Mouse (Mus musculus) heart, embryonic 10.5 days (tissue): ENCODE data around the gene Klf7. TPM values are rescaled to one million over a fixed set of nuclear protein-coding genes. Genes with fewer than 3 reads are reported as not detected.

Source experiments
- DNase-seq: peaks from one replicate; pipeline ENCODE4 v3.0.0-alpha.2; 2017; ENCODE audit warnings: low spot score
- H3K27ac ChIP-seq: fragments of 300-500 bp; sonication (generic); 2 replicates; pipeline ENCODE4 v1.5.1; 2016; ENCODE audit warnings: mild to moderate bottlenecking
- H3K27me3 ChIP-seq: fragments of 300-500 bp; sonication (generic); 2 replicates; pipeline ENCODE4 v1.6.1; 2016; ENCODE audit warnings: mild to moderate bottlenecking; ENCODE audit not compliant: poor library complexity, insufficient read depth, severe bottlenecking
- H3K36me3 ChIP-seq: fragments of 300-500 bp; sonication (generic); 2 replicates; pipeline ENCODE4 v1.6.1; 2016; ENCODE audit warnings: mild to moderate bottlenecking, moderate library complexity
- H3K4me1 ChIP-seq: fragments of 300-500 bp; sonication (generic); 2 replicates; pipeline ENCODE4 v1.6.1; 2016; ENCODE audit warnings: mild to moderate bottlenecking
- H3K4me3 ChIP-seq: fragments of 300-500 bp; sonication (generic); 2 replicates; pipeline ENCODE4 v1.5.1; 2016; ENCODE audit warnings: mild to moderate bottlenecking, moderate library complexity
- H3K9me3 ChIP-seq: fragments of 300-500 bp; sonication (generic); 2 replicates; pipeline ENCODE4 v1.6.1; 2016; ENCODE audit warnings: mild to moderate bottlenecking, moderate library complexity
- WGBS: fragments of 180-500 bp; shearing (Covaris S2); methylation state at CpG from one replicate; pipeline ENCODE4 v1.1.7; 2016; 5-methylcytosine and 5-hydroxymethylcytosine counted together
- polyA plus RNA-seq: library from polyadenylated mRNA; unstranded; fragments of >200 nt; fragmentation: Nextera tagmentation; extraction: Ambion mirVana; gene quantifications from 2 replicates; pipeline ENCODE4 v1.2.1, GENCODE M21; 2016

The Klf7 gene
- polyA plus RNA-seq, 1 experiment from 2014 or later: 15.1 TPM

DNA sequence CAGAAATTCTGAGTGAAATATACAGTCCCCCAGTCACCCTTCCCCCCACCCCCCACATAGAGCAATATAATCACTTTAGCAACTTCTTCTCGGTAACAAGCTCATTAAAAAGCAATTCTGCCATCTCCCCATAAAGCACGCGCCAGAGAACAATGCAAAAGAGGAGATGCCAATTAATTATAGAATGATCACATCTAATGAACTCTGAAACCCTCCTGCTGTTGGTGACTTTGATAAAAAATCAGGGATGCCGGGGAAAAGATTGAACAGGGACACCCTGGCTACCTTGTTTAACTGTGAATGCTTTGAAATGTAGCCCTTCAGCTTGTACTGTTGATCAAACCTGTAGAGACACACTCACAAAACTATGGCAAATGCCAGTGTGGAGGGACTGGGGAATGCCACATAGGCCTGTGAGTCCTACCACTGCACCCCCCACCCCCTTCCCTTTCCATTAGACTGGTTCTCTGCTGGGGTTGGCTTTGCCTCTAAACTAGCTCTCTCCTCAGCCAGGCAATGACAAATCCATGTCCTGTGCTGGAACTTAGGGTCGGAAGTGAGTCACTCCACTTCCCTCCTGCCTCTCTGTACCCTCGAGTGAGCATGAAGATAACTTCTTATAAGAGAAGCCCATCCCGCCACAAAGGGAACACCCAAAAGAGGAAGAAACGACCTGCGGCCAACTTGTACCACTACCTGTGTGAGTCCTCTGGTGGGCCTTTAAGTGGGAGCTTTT, 43.9 kb downstream of the Klf7 start:
- Histone ChIP-seq H3K27me3 (no peaks in the 10 kb centered on the region), H3K4me1 (peaks cover 27% of the 10 kb centered on the region), H3K4me3 (no peak overlapping the region), H3K27ac (no peak overlapping the region), H3K36me3 (peaks cover 36% of the 10 kb centered on the region), H3K9me3 (no peaks in the 10 kb centered on the region)
- 75% methylated on average over 9 of the region's 9 CpGs for WGBS
- DNase-seq: no peak

DNA sequence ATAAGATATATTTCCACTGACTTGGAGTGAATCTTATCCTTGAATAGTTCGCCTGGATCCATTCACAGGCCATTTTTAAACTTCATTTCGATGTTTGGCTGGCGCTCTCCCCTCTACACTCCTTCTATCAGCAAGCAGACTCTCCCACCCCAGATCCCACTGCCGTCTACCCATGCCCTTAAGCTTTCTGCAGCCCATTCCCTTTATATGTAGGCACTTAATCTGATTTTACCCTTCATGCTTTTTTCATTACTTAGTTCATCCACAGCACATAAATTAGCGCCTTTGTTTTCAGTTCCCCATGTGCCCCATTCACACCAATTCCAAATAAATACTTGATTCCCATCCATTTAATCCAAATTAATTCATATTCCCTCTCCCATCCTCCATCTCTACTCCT, 48.0 kb downstream of the Klf7 start:
- peaks cover 34% of the 10 kb centered on the region for H3K36me3 ChIP-seq
- H3K4me3 ChIP-seq: no peak overlapping the region
- 90% methylated on average over 5 of the region's 5 CpGs for WGBS
- H3K27ac ChIP-seq: no peak overlapping the region
- no peaks in the 10 kb centered on the region for H3K9me3 ChIP-seq
- no peaks in the 10 kb centered on the region for H3K27me3 ChIP-seq
- H3K4me1 ChIP-seq: peaks cover 9% of the 10 kb centered on the region
- no peak for DNase-seq

DNA sequence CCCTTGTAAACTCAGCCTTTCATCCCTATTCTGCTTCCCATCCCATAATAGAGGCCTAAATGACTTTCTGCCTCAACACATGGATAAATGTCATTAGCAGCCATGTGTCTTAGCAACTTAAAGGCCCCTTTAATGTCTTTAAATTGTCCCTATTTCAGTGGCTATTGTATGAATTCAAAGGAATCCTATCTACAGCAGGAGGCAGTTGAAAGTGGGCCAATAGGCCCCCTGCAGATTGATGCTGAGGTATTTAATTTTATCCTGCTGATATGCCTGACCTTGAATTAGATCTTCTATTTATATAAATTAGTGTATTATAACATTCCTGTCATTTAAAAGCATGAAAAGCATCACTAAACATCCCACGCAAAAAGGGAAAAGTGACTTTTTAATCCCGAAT, 51.1 kb downstream of the Klf7 start:
- WGBS: 88% methylated on average over 2 of the region's 2 CpGs
- Histone ChIP-seq H3K27me3 (no peaks in the 10 kb centered on the region), H3K36me3 (peaks cover 5% of the 10 kb centered on the region; the same call in 1 of the 2 replicates), H3K4me1 (no peaks in the 10 kb centered on the region), H3K9me3 (no peaks in the 10 kb centered on the region), H3K4me3 (no peak overlapping the region), H3K27ac (no peak overlapping the region)
- DNase-seq: no peak

DNA sequence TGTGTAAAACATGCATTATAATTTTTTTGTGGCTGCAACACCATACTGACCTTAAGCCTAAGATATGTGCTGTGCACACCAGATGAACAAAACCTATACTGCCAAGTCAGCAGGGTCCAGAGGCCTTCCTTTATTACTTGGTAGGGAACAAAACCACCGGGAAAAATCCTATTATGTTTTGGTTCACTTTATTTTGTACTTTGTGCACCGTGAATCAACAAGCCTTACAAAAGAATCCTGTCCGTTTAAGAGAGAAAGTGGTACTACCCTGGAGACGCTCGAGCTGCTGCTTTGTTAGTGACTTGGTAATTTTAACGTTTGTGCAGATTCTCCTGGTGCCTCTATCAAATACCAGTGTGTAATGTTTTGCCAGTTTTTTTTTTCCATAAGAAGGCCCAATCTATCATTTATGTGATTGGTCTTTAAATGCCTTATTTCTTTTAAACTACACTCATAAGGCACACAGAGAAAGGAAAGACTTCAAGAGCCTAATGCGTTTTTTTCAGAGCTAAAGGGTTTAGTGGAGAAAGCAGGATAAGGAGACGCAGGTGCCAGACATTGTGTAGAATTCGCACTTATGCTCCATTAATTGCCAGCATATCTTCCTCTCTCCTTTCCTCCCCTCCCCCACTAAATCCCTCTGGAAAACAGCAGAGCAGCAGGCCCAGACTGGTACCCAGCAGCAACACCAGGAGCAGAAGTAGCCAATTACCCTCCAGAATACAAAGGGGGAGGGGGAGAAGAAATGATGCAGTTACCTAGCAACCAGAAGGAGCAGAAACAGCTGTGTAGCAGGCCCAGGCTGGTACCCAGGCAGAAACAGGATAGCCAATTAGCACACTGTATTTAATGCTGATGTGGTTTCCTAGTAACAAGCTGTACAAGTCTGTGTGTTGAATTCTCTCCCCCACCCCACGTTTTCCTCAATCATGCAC, 55.5 kb downstream of the Klf7 start:
- no peaks in the 10 kb centered on the region for H3K4me1 ChIP-seq
- no peaks in the 10 kb centered on the region for H3K36me3 ChIP-seq
- no peaks in the 10 kb centered on the region for H3K27me3 ChIP-seq
- H3K4me3 ChIP-seq: no peak overlapping the region
- 72% methylated on average over 10 of the region's 10 CpGs for WGBS
- H3K9me3 ChIP-seq: no peaks in the 10 kb centered on the region
- H3K27ac ChIP-seq: no peak overlapping the region
- no peak for DNase-seq

DNA sequence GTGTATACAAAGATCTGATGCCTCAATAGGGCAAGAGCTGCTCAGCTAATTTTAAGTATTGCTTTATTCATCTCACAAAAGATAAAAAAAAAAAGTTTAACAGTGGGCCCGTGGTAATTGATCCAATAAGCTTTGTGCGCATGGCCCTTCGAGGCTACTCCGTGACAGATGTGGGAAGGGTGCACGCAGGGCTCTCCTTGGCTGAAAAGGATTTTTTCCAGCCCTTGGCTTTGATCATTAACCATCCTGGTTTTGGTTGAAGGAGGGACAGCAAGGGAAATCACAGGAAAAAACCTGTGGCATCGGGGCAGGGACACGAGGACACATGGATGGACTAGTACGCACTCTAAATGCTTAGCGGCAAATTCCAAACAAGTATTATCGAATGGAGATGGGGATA, 60.6 kb downstream of the Klf7 start:
- no peak overlapping the region for H3K27ac ChIP-seq
- peaks cover 8% of the 10 kb centered on the region for H3K36me3 ChIP-seq
- 94% methylated on average over 10 of the region's 10 CpGs for whole genome bisulfite sequencing
- DNase-seq: no peak
- H3K27me3 ChIP-seq: no peaks in the 10 kb centered on the region
- no peak overlapping the region for H3K4me3 ChIP-seq
- H3K9me3 ChIP-seq: no peaks in the 10 kb centered on the region
- H3K4me1 ChIP-seq: peaks cover 16% of the 10 kb centered on the region

DNA sequence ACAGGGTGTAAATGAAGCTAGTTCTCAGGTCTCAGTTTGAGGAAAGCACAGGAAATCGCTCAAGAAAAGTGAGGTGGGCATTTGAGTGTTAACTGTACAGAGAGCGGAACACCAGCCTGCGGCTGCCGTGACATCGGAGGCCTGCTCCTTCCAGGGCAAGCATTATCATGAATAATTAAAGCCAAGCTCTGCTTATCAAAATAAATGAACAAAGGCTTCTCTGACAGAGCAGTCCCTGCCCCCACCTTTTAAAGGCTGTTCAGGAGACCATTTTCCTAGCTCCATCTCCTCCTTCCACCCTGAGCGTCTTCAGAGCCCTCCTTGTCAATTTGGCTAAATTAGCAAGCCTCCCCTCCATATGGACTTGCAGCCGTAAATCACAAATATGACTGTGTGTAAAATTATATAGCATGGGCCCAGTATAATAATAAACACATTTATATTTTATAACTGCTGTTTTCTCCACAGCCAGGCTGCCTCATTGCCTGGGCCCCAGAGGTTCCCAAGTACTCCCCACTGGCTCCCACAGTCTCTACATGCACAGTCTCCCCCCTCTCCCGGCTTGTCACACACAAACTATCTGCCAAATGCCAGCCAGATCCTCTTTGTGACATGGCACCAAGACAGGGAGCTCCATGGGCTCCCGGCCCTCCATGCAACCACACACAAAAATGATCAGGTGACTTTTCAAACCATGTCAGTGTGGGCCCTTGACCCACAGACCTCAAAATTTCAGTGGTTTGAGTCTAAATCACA, 61.2 kb downstream of the Klf7 start:
- H3K9me3 ChIP-seq: no peaks in the 10 kb centered on the region
- peaks cover 16% of the 10 kb centered on the region for H3K4me1 ChIP-seq
- no peak overlapping the region for H3K4me3 ChIP-seq
- whole genome bisulfite sequencing: 64% methylated on average over 9 of the region's 9 CpGs
- no peak overlapping the region for H3K27ac ChIP-seq
- H3K36me3 ChIP-seq: peaks cover 8% of the 10 kb centered on the region
- DNase-seq: no peak
- no peaks in the 10 kb centered on the region for H3K27me3 ChIP-seq

DNA sequence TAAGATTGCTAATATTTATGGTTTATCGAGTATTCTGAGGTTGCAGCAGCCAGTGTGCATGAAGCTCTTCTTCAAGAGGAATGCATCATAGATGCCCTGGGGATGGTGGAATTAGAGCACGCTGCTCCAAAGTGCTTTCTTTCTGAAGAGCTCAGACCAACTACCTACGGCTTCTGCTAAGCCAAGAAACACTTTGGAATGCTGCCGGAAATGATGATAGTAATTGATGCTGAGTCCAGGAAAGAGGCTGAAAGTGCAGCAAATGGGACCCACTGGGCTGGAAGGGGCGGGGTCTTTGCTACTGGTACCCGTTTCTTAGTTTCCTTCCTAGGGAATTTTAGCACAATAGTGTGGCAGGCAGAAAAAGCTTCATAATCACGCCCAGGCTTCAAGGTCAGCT, 62.0 kb downstream of the Klf7 start:
- DNase-seq: no peak
- H3K4me3 ChIP-seq: no peak overlapping the region
- no peak overlapping the region for H3K27ac ChIP-seq
- H3K27me3 ChIP-seq: no peaks in the 10 kb centered on the region
- peaks cover 8% of the 10 kb centered on the region for H3K36me3 ChIP-seq
- H3K9me3 ChIP-seq: no peaks in the 10 kb centered on the region
- peaks cover 16% of the 10 kb centered on the region for H3K4me1 ChIP-seq
- 79% methylated on average over 7 of the region's 7 CpGs for WGBS

DNA sequence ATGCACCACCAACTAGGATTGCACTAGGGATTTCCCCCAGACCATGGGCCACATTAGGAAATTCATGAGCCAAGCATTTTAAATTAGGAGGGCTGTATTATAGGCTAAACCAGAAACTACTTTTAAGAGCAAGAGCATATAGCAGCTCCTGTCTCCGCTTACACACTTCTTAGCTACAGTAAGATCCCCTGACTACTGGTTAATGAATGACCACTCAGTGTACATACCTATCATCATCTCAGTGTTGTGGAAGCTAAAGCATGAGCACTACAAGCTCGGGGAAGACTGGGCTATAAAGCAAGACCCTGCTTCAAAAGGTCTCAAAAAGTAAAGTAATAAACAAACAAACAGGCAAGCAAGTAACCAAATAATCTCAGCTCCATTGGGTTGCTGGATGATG, 65.5 kb downstream of the Klf7 start:
- no peak for DNase-seq
- H3K4me1 ChIP-seq: peaks cover 16% of the 10 kb centered on the region
- H3K4me3 ChIP-seq: no peak overlapping the region
- WGBS: 82% methylated on average over 2 of the region's 2 CpGs
- H3K36me3 ChIP-seq: peaks cover 8% of the 10 kb centered on the region
- H3K27me3 ChIP-seq: no peaks in the 10 kb centered on the region
- no peak overlapping the region for H3K27ac ChIP-seq
- H3K9me3 ChIP-seq: no peaks in the 10 kb centered on the region

- H3K36me3 ChIP-seq: peaks cover 8% of the 10 kb centered on the region
- H3K4me1 ChIP-seq: peaks cover 13% of the 10 kb centered on the region
- H3K27ac ChIP-seq: no peak overlapping the region
- H3K9me3 ChIP-seq: no peaks in the 10 kb centered on the region
- DNase-seq: no peak
- H3K4me3 ChIP-seq: no peak overlapping the region
- WGBS: 91% methylated on average over 4 of the region's 4 CpGs
- H3K27me3 ChIP-seq: no peaks in the 10 kb centered on the region
Observed at GRCm38 (mm10) chr1:64055978-64056377, 66.1 kb downstream of the Klf7 start.

GRCm38 (mm10) chr1:64055210-64055609, 66.9 kb downstream of the Klf7 start:
- no peak overlapping the region for H3K4me3 ChIP-seq
- 84% methylated on average over 4 of the region's 4 CpGs for WGBS
- peaks cover 8% of the 10 kb centered on the region for H3K36me3 ChIP-seq
- peaks cover 6% of the 10 kb centered on the region; the same call in 1 of the 2 replicates for H3K4me1 ChIP-seq
- no peak for DNase-seq
- no peak overlapping the region for H3K27ac ChIP-seq
- H3K27me3 ChIP-seq: no peaks in the 10 kb centered on the region
- H3K9me3 ChIP-seq: no peaks in the 10 kb centered on the region

DNA sequence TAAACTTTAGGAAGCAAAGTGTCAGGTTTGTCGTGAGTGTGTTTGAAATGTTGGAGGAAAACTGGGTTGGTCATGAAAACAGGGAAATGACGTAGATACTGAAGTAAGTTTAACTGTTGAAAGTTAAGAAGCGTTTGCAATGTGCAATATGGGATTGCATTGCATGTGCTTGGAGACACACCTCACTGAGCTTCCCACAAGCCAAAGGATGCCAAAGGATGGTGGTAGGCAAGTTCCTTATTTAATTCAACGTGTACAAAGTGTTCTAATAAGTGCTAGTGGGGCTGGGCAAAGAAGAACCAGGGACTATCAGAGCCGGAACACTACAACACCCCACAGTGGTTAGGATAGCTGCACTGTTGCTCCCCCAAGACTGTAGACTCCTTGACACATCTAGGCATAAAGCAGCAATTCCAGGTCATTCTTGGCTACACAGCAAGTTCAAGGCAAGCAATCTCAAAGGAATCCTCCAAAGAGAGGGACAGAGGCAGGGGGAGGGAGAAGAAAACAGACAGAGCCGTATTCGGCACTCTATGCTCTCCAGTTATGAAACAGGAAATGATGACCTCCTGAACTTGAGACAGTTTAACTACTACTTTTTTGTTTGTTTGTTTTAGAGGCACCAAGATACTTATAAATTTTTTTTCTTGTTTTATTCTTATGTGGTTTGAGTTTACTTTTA, 69.9 kb downstream of the Klf7 start:
- H3K9me3 ChIP-seq: no peaks in the 10 kb centered on the region
- H3K4me1 ChIP-seq: no peaks in the 10 kb centered on the region
- WGBS: 75% methylated on average over 7 of the region's 7 CpGs
- no peaks in the 10 kb centered on the region for H3K36me3 ChIP-seq
- no peak overlapping the region for H3K4me3 ChIP-seq
- no peaks in the 10 kb centered on the region for H3K27me3 ChIP-seq
- H3K27ac ChIP-seq: no peak overlapping the region
- DNase-seq: no peak

DNA sequence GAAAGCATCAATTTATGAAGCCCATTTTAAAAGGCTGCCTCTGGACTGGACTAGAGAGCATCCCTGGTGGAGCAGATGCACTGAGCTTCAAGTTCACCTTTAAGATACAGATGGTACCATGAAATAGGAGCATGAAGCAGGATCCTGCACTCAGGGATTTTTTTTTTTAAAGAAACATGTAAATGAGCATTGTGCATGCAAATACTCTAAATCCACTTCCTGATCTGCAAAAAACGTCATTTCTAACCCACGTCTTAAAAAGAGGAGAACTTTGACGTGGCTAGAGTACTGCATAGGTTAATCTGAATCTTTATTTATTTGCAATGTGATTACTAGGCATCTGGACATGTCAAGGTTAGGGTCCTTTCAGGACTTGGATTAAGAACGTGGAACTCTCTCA, 73.5 kb downstream of the Klf7 start:
- no peak overlapping the region for H3K4me3 ChIP-seq
- no peaks in the 10 kb centered on the region for H3K36me3 ChIP-seq
- no peak for DNase-seq
- no peaks in the 10 kb centered on the region for H3K9me3 ChIP-seq
- WGBS: 82% methylated on average over 4 of the region's 4 CpGs
- H3K27ac ChIP-seq: no peak overlapping the region
- H3K4me1 ChIP-seq: peaks cover 7% of the 10 kb centered on the region; the same call in 1 of the 2 replicates
- H3K27me3 ChIP-seq: no peaks in the 10 kb centered on the region
